Mouse (Mus musculus) layer of hippocampus, adult 11-12 months (tissue): ENCODE data around the gene Faah.

Experiments
- DNase-seq: peaks from one replicate; pipeline ENCODE4 v3.0.0; 2022; ENCODE audit warnings: low spot score

Gene Faah

GRCm38 (mm10) chr4:115943669-115944314, 73.9 kb downstream of the Faah start:
- DNase-seq: no peak

GRCm38 (mm10) chr4:115941242-115941820, 76.4 kb downstream of the Faah start:
- no peak for DNase-seq

- no peak for DNase-seq
Measured at GRCm38 (mm10) chr4:115940681-115941080, 77.0 kb downstream of the Faah start.

GRCm38 (mm10) chr4:115939295-115940102, 78.2 kb downstream of the Faah start, which contains the start of gene Dmbx1:
TSS of gene Dmbx1 (minus strand) at chr4:115939926.
- no peak for DNase-seq

GRCm38 (mm10) chr4:115938276-115939160, 79.2 kb downstream of the Faah start:
- DNase-seq: peak; percentile 20

GRCm38 (mm10) chr4:115937061-115937976, 80.4 kb downstream of the Faah start:
- no peak for DNase-seq

GRCm38 (mm10) chr4:115936646-115937045, 81.1 kb downstream of the Faah start:
- no peak for DNase-seq

- no peak for DNase-seq
Measured at GRCm38 (mm10) chr4:115935835-115936581, 81.7 kb downstream of the Faah start.

GRCm38 (mm10) chr4:115931556-115932088, 86.1 kb downstream of the Faah start:
- no peak for DNase-seq

GRCm38 (mm10) chr4:115927637-115928036, 90.1 kb downstream of the Faah start:
- DNase-seq: no peak

- no peak for DNase-seq
Measured at GRCm38 (mm10) chr4:115923262-115923880, 94.4 kb downstream of the Faah start.

- DNase-seq: no peak
Measured at GRCm38 (mm10) chr4:115922688-115923087, 95.0 kb downstream of the Faah start.

GRCm38 (mm10) chr4:115919911-115920310, 97.8 kb downstream of the Faah start:
- no peak for DNase-seq
